Mouse (Mus musculus): ENCODE results near the gene Src. TPM values are rescaled to one million over a fixed set of nuclear protein-coding genes. Genes with fewer than 3 reads are reported as not detected.

Src gene
- total and polyA plus RNA-seq, 2 experiments = 1.3 to 5.6 TPM

GRCm38 (mm10) chr2:157426171-157426570 lies 7.9 kb downstream of the Src start:
- WGBS = 75% methylated on average over 6 of the region's 6 CpGs
- TF ChIP-seq POLR2A (IDR thresholded peaks at IDR 0.05; ENCODE audit: extremely low read depth, insufficient read depth, low read length) (no peak), CTCF (IDR thresholded peaks at IDR 0.05; ENCODE audit: low read depth, low read length) (no peak)
- Histone ChIP-seq H3K9ac (ENCODE audit: low read depth, low read length) (no peak overlapping the region), H3K4me1 (ENCODE audit: control insufficient read depth, insufficient read depth, low read length) (no peaks in the 10 kb centered on the region; the same call in none of the 2 replicates), H3K27ac (replicated peaks; ENCODE audit: insufficient read depth, low read depth, low read length) (no peak overlapping the region), H3K79me2 (ENCODE audit: control insufficient read depth, insufficient read depth, low read length) (no peaks in the 10 kb centered on the region; the same call in 1 of the 2 replicates), H3K4me3 (ENCODE audit: insufficient read depth, low read depth, low read length) (no peak overlapping the region), H3K36me3 (ENCODE audit: control insufficient read depth, insufficient read depth, low read length) (no peaks in the 10 kb centered on the region), H3K27me3 (ENCODE audit: control insufficient read depth, insufficient read depth, low read length) (no peaks in the 10 kb centered on the region)
- peak; percentile 26 for DNase-seq (ENCODE audit: extremely low read depth, low read depth, low spot score)

GRCm38 (mm10) chr2:157427164-157427563 lies 8.9 kb downstream of the Src start:
- no peaks in the 10 kb centered on the region for H3K27me3 ChIP-seq (ENCODE audit: control insufficient read depth, insufficient read depth, low read length)
- H3K4me3 ChIP-seq (ENCODE audit: insufficient read depth, low read depth, low read length) = no peak overlapping the region
- H3K79me2 ChIP-seq (ENCODE audit: control insufficient read depth, insufficient read depth, low read length) = no peaks in the 10 kb centered on the region; the same call in 1 of the 2 replicates
- WGBS = 93% methylated on average over 5 of the region's 5 CpGs
- no peak for DNase-seq (ENCODE audit: extremely low read depth, low read depth, low spot score)
- H3K4me1 ChIP-seq (ENCODE audit: control insufficient read depth, insufficient read depth, low read length) = no peaks in the 10 kb centered on the region; the same call in none of the 2 replicates
- no peaks in the 10 kb centered on the region for H3K36me3 ChIP-seq (ENCODE audit: control insufficient read depth, insufficient read depth, low read length)
- no peak overlapping the region for H3K27ac ChIP-seq (replicated peaks; ENCODE audit: insufficient read depth, low read depth, low read length)
- H3K9ac ChIP-seq (ENCODE audit: low read depth, low read length) = no peak overlapping the region
- no peak for TF ChIP-seq CTCF (IDR thresholded peaks at IDR 0.05; ENCODE audit: low read depth, low read length)
- TF ChIP-seq POLR2A (IDR thresholded peaks at IDR 0.05; ENCODE audit: extremely low read depth, insufficient read depth, low read length) = no peak

- no peaks in the 10 kb centered on the region; the same call in 1 of the 2 replicates for H3K79me2 ChIP-seq (ENCODE audit: control insufficient read depth, insufficient read depth, low read length)
- H3K9ac ChIP-seq (ENCODE audit: low read depth, low read length) = no peak overlapping the region
- 76% methylated on average over 13 of the region's 13 CpGs for WGBS
- no peaks in the 10 kb centered on the region; the same call in none of the 2 replicates for H3K4me1 ChIP-seq (ENCODE audit: control insufficient read depth, insufficient read depth, low read length)
- no peak for TF ChIP-seq POLR2A (IDR thresholded peaks at IDR 0.05; ENCODE audit: extremely low read depth, insufficient read depth, low read length)
- TF ChIP-seq CTCF (IDR thresholded peaks at IDR 0.05; ENCODE audit: low read depth, low read length) = no peak
- no peaks in the 10 kb centered on the region for H3K36me3 ChIP-seq (ENCODE audit: control insufficient read depth, insufficient read depth, low read length)
- H3K27ac ChIP-seq (replicated peaks; ENCODE audit: insufficient read depth, low read depth, low read length) = no peak overlapping the region
- H3K27me3 ChIP-seq (ENCODE audit: control insufficient read depth, insufficient read depth, low read length) = no peaks in the 10 kb centered on the region
- DNase-seq (ENCODE audit: extremely low read depth, low read depth, low spot score) = peak; percentile 12
- H3K4me3 ChIP-seq (ENCODE audit: insufficient read depth, low read depth, low read length) = no peak overlapping the region
Measured at GRCm38 (mm10) chr2:157428351-157429139, 10.3 kb downstream of the Src start.

- H3K9ac ChIP-seq (ENCODE audit: low read depth, low read length) = no peak overlapping the region
- DNase-seq (ENCODE audit: extremely low read depth, low read depth, low spot score) = no peak
- WGBS = 78% methylated on average over 7 of the region's 7 CpGs
Measured at GRCm38 (mm10) chr2:157429735-157430134, 11.5 kb downstream of the Src start.

GRCm38 (mm10) chr2:157430667-157431429 lies 12.6 kb downstream of the Src start:
- no peak for DNase-seq (ENCODE audit: extremely low read depth, low read depth, low spot score)
- Histone ChIP-seq H3K79me2 (ENCODE audit: control insufficient read depth, insufficient read depth, low read length) (no peaks in the 10 kb centered on the region; the same call in 1 of the 2 replicates), H3K9ac (ENCODE audit: low read depth, low read length) (no peak overlapping the region), H3K4me1 (ENCODE audit: control insufficient read depth, insufficient read depth, low read length) (peaks cover 2% of the 10 kb centered on the region), H3K4me3 (ENCODE audit: insufficient read depth, low read depth, low read length) (no peak overlapping the region), H3K27me3 (ENCODE audit: control insufficient read depth, insufficient read depth, low read length) (no peaks in the 10 kb centered on the region), H3K36me3 (ENCODE audit: control insufficient read depth, insufficient read depth, low read length) (no peaks in the 10 kb centered on the region), H3K27ac (replicated peaks; ENCODE audit: insufficient read depth, low read depth, low read length) (no peak overlapping the region)
- TF ChIP-seq CTCF (IDR thresholded peaks at IDR 0.05; ENCODE audit: low read depth, low read length) = no peak
- 84% methylated on average over 4 of the region's 4 CpGs for WGBS

More at GRCm38 (mm10) chr2:157429735-157430134, 11.5 kb downstream of the Src start:
- no peaks in the 10 kb centered on the region; the same call in 1 of the 2 replicates for H3K79me2 ChIP-seq (ENCODE audit: control insufficient read depth, insufficient read depth, low read length)
- H3K27me3 ChIP-seq (ENCODE audit: control insufficient read depth, insufficient read depth, low read length) = no peaks in the 10 kb centered on the region
- no peaks in the 10 kb centered on the region for H3K36me3 ChIP-seq (ENCODE audit: control insufficient read depth, insufficient read depth, low read length)
- TF ChIP-seq POLR2A (IDR thresholded peaks at IDR 0.05; ENCODE audit: extremely low read depth, insufficient read depth, low read length) (no peak), CTCF (IDR thresholded peaks at IDR 0.05; ENCODE audit: low read depth, low read length) (no peak)
- no peak overlapping the region for H3K4me3 ChIP-seq (ENCODE audit: insufficient read depth, low read depth, low read length)
- H3K27ac ChIP-seq (replicated peaks; ENCODE audit: insufficient read depth, low read depth, low read length) = no peak overlapping the region
- peaks cover 2% of the 10 kb centered on the region for H3K4me1 ChIP-seq (ENCODE audit: control insufficient read depth, insufficient read depth, low read length)
